Mouse (Mus musculus) cerebellum, adult 2 months (tissue): ENCODE measurements at regions not wholly inside any gene's neighbourhood (a gene's known extent, or its start where the extent isn't known, plus 50 kb on each side); places are given as distances from the start of the nearest gene placed in this dataset.

Source experiments
- CTCF ChIP-seq: fragments of 200-500 bp; IDR thresholded peaks from 2 replicates; pipeline ENCODE4 v1.5.1; 2011; ENCODE audit warnings: low read depth, mild to moderate bottlenecking, control low read depth, low read length, moderate library complexity, borderline replicate concordance; ENCODE audit not compliant: insufficient read depth
- POLR2A ChIP-seq: fragments of 200-500 bp; IDR thresholded peaks from 2 replicates; pipeline ENCODE4 v1.6.1; 2011; ENCODE audit warnings: low read length, control low read depth, borderline replicate concordance; ENCODE audit not compliant: insufficient read depth

GRCm38 (mm10) chr10:119038991-119039390, 169.0 kb upstream of the Dyrk2 start:
- no peak for TF ChIP-seq CTCF
- no peak for TF ChIP-seq POLR2A
